Mouse (Mus musculus) kidney, postnatal 0 days (tissue): Measurements from ENCODE around the gene Uvrag. TPM values are rescaled to one million over a fixed set of nuclear protein-coding genes. Genes with fewer than 3 reads are reported as not detected.

Source experiments
- ATAC-seq: fragments of 200-750 bp; cut with Nextera tagmentation; replicated peaks from 2 replicates; pipeline ENCODE4 v1.8.0; 2017; ENCODE audit warnings: low read depth, moderate number of reproducible peaks, moderate TSS enrichment, moderate library complexity; ENCODE audit not compliant: low FRiP score
- DNase-seq: peaks from one replicate; pipeline ENCODE4 v3.0.0-alpha.2; 2016; ENCODE audit warnings: low spot score
- H3K27ac ChIP-seq: fragments of 300-500 bp; sonication (generic); 2 replicates; pipeline ENCODE4 v1.5.1; 2014; ENCODE audit warnings: mild to moderate bottlenecking
- H3K27me3 ChIP-seq: fragments of 300-500 bp; sonication (generic); 2 replicates; pipeline ENCODE4 v1.6.1; 2014; ENCODE audit warnings: low read length, mixed read lengths; ENCODE audit not compliant: insufficient read depth
- H3K36me3 ChIP-seq: fragments of 300-500 bp; sonication (generic); 2 replicates; pipeline ENCODE4 v1.6.1; 2014; ENCODE audit warnings: low read length, mixed read lengths; ENCODE audit not compliant: insufficient read depth
- H3K4me1 ChIP-seq: fragments of 300-500 bp; sonication (generic); replicated peaks from 2 replicates; pipeline ENCODE4 v1.6.1; 2014; ENCODE audit warnings: antibody characterized with exemption, low read length, mixed read lengths; ENCODE audit not compliant: insufficient read depth
- H3K4me2 ChIP-seq: fragments of 300-500 bp; sonication (generic); 2 replicates; pipeline ENCODE4 v1.6.1; 2014; ENCODE audit warnings: mild to moderate bottlenecking, low read length, moderate library complexity, mixed read lengths
- H3K4me3 ChIP-seq: fragments of 300-500 bp; sonication (generic); replicated peaks from 2 replicates; pipeline ENCODE4 v1.5.1; 2014; ENCODE audit warnings: low read depth, low read length
- H3K9ac ChIP-seq: fragments of 300-500 bp; sonication (generic); 2 replicates; pipeline ENCODE4 v1.6.1; 2014; ENCODE audit warnings: low read depth, low read length
- H3K9me3 ChIP-seq: fragments of 300-500 bp; sonication (generic); replicated peaks from 2 replicates; pipeline ENCODE4 v1.6.1; 2016; ENCODE audit warnings: low read length, inconsistent platforms, mixed read lengths
- CTCF ChIP-seq: IDR thresholded peaks from 2 replicates; pipeline ENCODE4 v1.5.1; 2016; ENCODE audit warnings: antibody characterized with exemption, low read depth, mild to moderate bottlenecking, moderate library complexity
- WGBS: fragments of 180-500 bp; shearing (Covaris S2); extraction: QIAGEN DNeasy Blood & Tissue Kit; methylation state at CpG from one replicate; pipeline ENCODE4 v1.1.7; 2014; 5-methylcytosine and 5-hydroxymethylcytosine counted together
- polyA plus RNA-seq: library from polyadenylated mRNA; unstranded; fragments of >200 nt; fragmentation: Nextera tagmentation; extraction: Ambion mirVana; gene quantifications from 2 replicates; pipeline ENCODE4 v1.2.1, GENCODE M21; 2015

Uvrag gene
- polyA plus RNA-seq, 1 experiment from 2014 or later, result 19.0 TPM

GRCm38 (mm10) chr7:98916581-98916980 is 224.4 kb downstream of the Uvrag start:
- Histone ChIP-seq H3K27ac (no peak overlapping the region), H3K4me3 (no peak overlapping the region), H3K9ac (no peak overlapping the region), H3K27me3 (no peaks in the 10 kb centered on the region), H3K9me3 (no peaks in the 10 kb centered on the region), H3K36me3 (no peaks in the 10 kb centered on the region), H3K4me2 (no peak overlapping the region), H3K4me1 (no peaks in the 10 kb centered on the region)
- ATAC-seq (peak; percentile 21; the same call in 1 of the 2 replicates), DNase-seq (no peak)
- WGBS, result 86% methylated on average over 6 of the region's 6 CpGs
- TF ChIP-seq CTCF, result no peak

- Histone ChIP-seq H3K9me3 (no peaks in the 10 kb centered on the region), H3K9ac (no peak overlapping the region), H3K27ac (no peak overlapping the region), H3K4me3 (no peak overlapping the region), H3K4me2 (no peak overlapping the region), H3K4me1 (no peaks in the 10 kb centered on the region), H3K27me3 (no peaks in the 10 kb centered on the region), H3K36me3 (no peaks in the 10 kb centered on the region)
- WGBS, result 77% methylated on average over 2 of the region's 2 CpGs
- ATAC-seq (no peak), DNase-seq (no peak)
- no peak for TF ChIP-seq CTCF
Measured at GRCm38 (mm10) chr7:98912953-98913360, 228.0 kb downstream of the Uvrag start.

GRCm38 (mm10) chr7:98911276-98911675 is 229.7 kb downstream of the Uvrag start:
- Histone ChIP-seq H3K36me3 (no peaks in the 10 kb centered on the region), H3K4me3 (no peak overlapping the region), H3K4me2 (no peak overlapping the region), H3K27ac (no peak overlapping the region), H3K9me3 (no peaks in the 10 kb centered on the region), H3K9ac (no peak overlapping the region), H3K4me1 (peaks cover 3% of the 10 kb centered on the region; the same call in 1 of the 2 replicates), H3K27me3 (no peaks in the 10 kb centered on the region)
- no peak for TF ChIP-seq CTCF
- no peak for ATAC-seq
- DNase-seq, result no peak
- whole genome bisulfite sequencing, result 68% methylated on average over 8 of the region's 8 CpGs

GRCm38 (mm10) chr7:98910712-98911111 is 230.2 kb downstream of the Uvrag start:
- 0 out of 2 replicates have a peak, but pooled peaks cover 4% of the 10 kb centered on the region for H3K36me3 ChIP-seq
- DNase-seq (no peak), ATAC-seq (no peak)
- 74% methylated on average over 11 of the region's 11 CpGs for WGBS
- no peak overlapping the region for H3K4me2 ChIP-seq
- H3K9me3 ChIP-seq, result no peaks in the 10 kb centered on the region
- H3K9ac ChIP-seq, result no peak overlapping the region
- H3K27ac ChIP-seq, result no peak overlapping the region
- no peak overlapping the region for H3K4me3 ChIP-seq
- peaks cover 7% of the 10 kb centered on the region; the same call in 1 of the 2 replicates for H3K4me1 ChIP-seq
- no peaks in the 10 kb centered on the region for H3K27me3 ChIP-seq
- TF ChIP-seq CTCF, result no peak

GRCm38 (mm10) chr7:98910164-98910563 is 230.8 kb downstream of the Uvrag start:
- TF ChIP-seq CTCF, result no peak
- Histone ChIP-seq H3K9me3 (no peaks in the 10 kb centered on the region), H3K4me3 (no peak overlapping the region), H3K27ac (no peak overlapping the region), H3K36me3 (0 out of 2 replicates have a peak, but pooled peaks cover 4% of the 10 kb centered on the region), H3K4me1 (peaks cover 12% of the 10 kb centered on the region), H3K4me2 (no peak overlapping the region), H3K9ac (no peak overlapping the region), H3K27me3 (no peaks in the 10 kb centered on the region)
- WGBS, result 69% methylated on average over 11 of the region's 11 CpGs
- DNase-seq (no peak), ATAC-seq (no peak)

GRCm38 (mm10) chr7:98907476-98907875 is 233.5 kb downstream of the Uvrag start:
- H3K9me3 ChIP-seq, result no peaks in the 10 kb centered on the region
- H3K27me3 ChIP-seq, result no peaks in the 10 kb centered on the region
- no peak overlapping the region for H3K27ac ChIP-seq
- 78% methylated on average over 4 of the region's 4 CpGs for WGBS
- H3K9ac ChIP-seq, result no peak overlapping the region
- DNase-seq, result no peak
- TF ChIP-seq CTCF, result no peak
- peaks cover 17% of the 10 kb centered on the region for H3K4me1 ChIP-seq
- H3K4me2 ChIP-seq, result no peak overlapping the region
- H3K36me3 ChIP-seq, result 0 out of 2 replicates have a peak, but pooled peaks cover 4% of the 10 kb centered on the region
- no peak for ATAC-seq
- H3K4me3 ChIP-seq, result no peak overlapping the region

GRCm38 (mm10) chr7:98904659-98905362 is 236.1 kb downstream of the Uvrag start:
- Histone ChIP-seq H3K27ac (peak overlapping the region; percentile 68), H3K9ac (no peak overlapping the region), H3K9me3 (no peaks in the 10 kb centered on the region), H3K36me3 (0 out of 2 replicates have a peak, but pooled peaks cover 4% of the 10 kb centered on the region), H3K4me2 (no peak overlapping the region), H3K4me3 (no peak overlapping the region), H3K27me3 (no peaks in the 10 kb centered on the region), H3K4me1 (peaks cover 22% of the 10 kb centered on the region)
- DNase-seq (peak; percentile 83), ATAC-seq (peak; percentile 35; the same call in 1 of the 2 replicates)
- WGBS, result 46% methylated on average over 21 of the region's 21 CpGs
- TF ChIP-seq CTCF, result no peak
